Mouse (Mus musculus) limb, embryonic 10.5 days (tissue): ENCODE measurements at regions not wholly inside any gene's neighbourhood (a gene's known extent, or its start where the extent isn't known, plus 50 kb on each side); places are given as distances from the start of the nearest gene placed in this dataset.

ENCODE experiments used
- DNase-seq: peaks from one replicate; pipeline ENCODE4 v3.0.0-alpha.2; 2017; ENCODE audit warnings: low spot score
- H3K27ac ChIP-seq: fragments of 300-500 bp; sonication (generic); 2 replicates; pipeline ENCODE4 v1.5.1; 2016; ENCODE audit warnings: mild to moderate bottlenecking
- H3K27me3 ChIP-seq: fragments of 300-500 bp; sonication (generic); 2 replicates; pipeline ENCODE4 v1.6.1; 2016; ENCODE audit warnings: low read depth, mild to moderate bottlenecking; ENCODE audit not compliant: poor library complexity, severe bottlenecking
- H3K36me3 ChIP-seq: fragments of 300-500 bp; sonication (generic); 2 replicates; pipeline ENCODE4 v1.6.1; 2016; ENCODE audit warnings: mild to moderate bottlenecking, moderate library complexity
- H3K4me1 ChIP-seq: fragments of 300-500 bp; sonication (generic); 2 replicates; pipeline ENCODE4 v1.6.1; 2016
- H3K4me3 ChIP-seq: fragments of 300-500 bp; sonication (generic); 2 replicates; pipeline ENCODE4 v1.5.1; 2016; ENCODE audit warnings: mild to moderate bottlenecking, moderate library complexity
- H3K9me3 ChIP-seq: fragments of 300-500 bp; sonication (generic); replicated peaks from 2 replicates; pipeline ENCODE4 v1.6.1; 2016; ENCODE audit warnings: mild to moderate bottlenecking
- WGBS: fragments of 180-500 bp; shearing (Covaris S2); methylation state at CpG from one replicate; pipeline ENCODE4 v1.1.7; 2016; 5-methylcytosine and 5-hydroxymethylcytosine counted together

DNA sequence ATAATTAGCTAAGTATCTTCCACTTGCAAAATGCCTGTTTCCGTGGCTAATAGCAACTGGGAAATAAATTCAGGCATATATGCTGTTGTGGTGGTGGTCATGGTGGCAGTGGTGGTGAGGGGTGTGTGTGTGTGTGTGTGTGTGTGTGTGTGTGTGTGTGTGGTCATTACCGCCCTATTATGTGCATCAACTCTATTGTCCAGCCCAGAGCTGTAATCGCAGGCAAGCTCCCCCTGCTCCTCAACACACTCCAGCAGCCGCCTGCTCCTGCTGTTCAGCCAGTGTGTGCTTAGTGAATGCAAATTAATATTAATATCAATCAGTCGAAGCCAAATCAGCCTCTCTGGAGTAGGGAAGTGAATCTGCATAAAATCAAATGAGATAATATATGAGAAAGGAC lies 152.9 kb upstream of the Zic3 start:
- H3K36me3 ChIP-seq, result no peaks in the 10 kb centered on the region
- H3K27me3 ChIP-seq, result 0 out of 2 replicates have a peak, but pooled peaks cover 9% of the 10 kb centered on the region
- H3K27ac ChIP-seq, result no peak overlapping the region
- 81% methylated on average over 4 of the region's 5 CpGs for WGBS
- H3K9me3 ChIP-seq, result no peaks in the 10 kb centered on the region
- no peak for DNase-seq
- no peak overlapping the region for H3K4me3 ChIP-seq
- no peaks in the 10 kb centered on the region for H3K4me1 ChIP-seq

GRCm38 (mm10) chrX:57916705-57917104 lies 105.8 kb upstream of the Zic3 start:
- no peaks in the 10 kb centered on the region for H3K36me3 ChIP-seq
- peaks cover 55% of the 10 kb centered on the region for H3K27me3 ChIP-seq
- no peak overlapping the region for H3K27ac ChIP-seq
- peak overlapping the region; percentile 15 for H3K4me3 ChIP-seq
- peaks cover 14% of the 10 kb centered on the region; the same call in 1 of the 2 replicates for H3K4me1 ChIP-seq
- no peak for DNase-seq
- H3K9me3 ChIP-seq, result no peaks in the 10 kb centered on the region
- WGBS, result 18% methylated on average over 11 of the region's 11 CpGs

GRCm38 (mm10) chrX:57917441-57918145 lies 104.9 kb upstream of the Zic3 start:
- Histone ChIP-seq H3K27me3 (peaks cover 63% of the 10 kb centered on the region), H3K4me1 (peaks cover 14% of the 10 kb centered on the region; the same call in 1 of the 2 replicates)
- WGBS, result 12% methylated on average over 21 of the region's 21 CpGs

DNA sequence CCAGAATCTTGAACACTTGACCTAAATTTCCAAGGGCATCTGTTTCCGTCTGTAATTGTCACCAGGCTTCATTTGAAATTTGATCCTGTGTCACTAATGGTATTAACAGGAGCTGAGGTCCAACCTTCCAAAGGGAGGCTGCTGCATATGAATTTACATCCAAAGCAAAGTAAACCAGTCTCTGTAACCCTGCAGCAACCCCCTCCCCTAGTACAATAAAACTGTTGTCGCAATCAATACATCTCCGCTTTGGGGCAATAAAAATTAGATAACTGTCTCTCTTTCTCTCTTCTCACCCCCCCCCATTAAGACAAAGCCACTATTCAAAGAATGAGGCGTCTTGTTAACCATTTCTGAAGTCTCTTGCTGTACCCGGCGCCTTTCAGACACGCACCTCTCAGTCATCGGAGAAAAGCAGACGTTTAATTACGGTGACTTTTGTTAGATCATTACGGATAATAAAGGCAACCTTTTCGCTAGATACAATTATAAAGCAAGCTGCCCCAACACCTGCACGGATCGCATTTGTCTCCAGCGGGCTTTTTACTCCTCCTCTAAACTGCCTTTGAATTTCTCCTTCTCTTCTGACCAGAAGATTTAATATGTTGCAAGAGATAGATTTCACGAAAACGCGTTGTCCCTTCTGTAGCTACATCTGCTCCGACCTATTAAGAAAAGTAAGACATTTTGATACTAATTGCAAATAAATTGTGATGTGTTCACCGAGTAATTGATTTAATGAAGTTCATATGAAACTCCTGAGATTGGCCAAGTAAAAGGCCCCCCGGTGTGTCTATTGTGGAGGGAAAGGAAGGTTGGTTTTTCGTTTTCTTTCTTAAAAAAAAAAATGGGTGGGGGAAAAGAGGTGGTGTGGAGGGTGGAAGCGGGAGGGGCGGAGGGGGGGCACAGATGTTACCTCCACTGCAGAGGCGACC lies 104.1 kb upstream of the Zic3 start:
- H3K27me3 ChIP-seq, result peaks cover 72% of the 10 kb centered on the region
- DNase-seq, result peak; percentile 30
- WGBS, result 13% methylated on average over 23 of the region's 25 CpGs
- H3K4me1 ChIP-seq, result peaks cover 14% of the 10 kb centered on the region; the same call in 1 of the 2 replicates
- H3K36me3 ChIP-seq, result no peaks in the 10 kb centered on the region
- H3K4me3 ChIP-seq, result peak overlapping the region; percentile 17; the same call in 1 of the 2 replicates
- H3K9me3 ChIP-seq, result no peaks in the 10 kb centered on the region
- H3K27ac ChIP-seq, result no peak overlapping the region

More at GRCm38 (mm10) chrX:57917441-57918145, 104.9 kb upstream of the Zic3 start:
- no peaks in the 10 kb centered on the region for H3K36me3 ChIP-seq
- H3K27ac ChIP-seq, result no peak overlapping the region
- peak overlapping the region; percentile 15; the same call in 1 of the 2 replicates for H3K4me3 ChIP-seq
- DNase-seq, result peak; percentile 35
- H3K9me3 ChIP-seq, result no peaks in the 10 kb centered on the region

- WGBS, result 13% methylated on average over 17 of the region's 17 CpGs
- peak overlapping the region; percentile 22 for H3K4me3 ChIP-seq
- peaks cover 75% of the 10 kb centered on the region for H3K27me3 ChIP-seq
- H3K4me1 ChIP-seq, result peaks cover 14% of the 10 kb centered on the region; the same call in 1 of the 2 replicates
- no peaks in the 10 kb centered on the region for H3K9me3 ChIP-seq
- H3K27ac ChIP-seq, result no peak overlapping the region
- no peaks in the 10 kb centered on the region for H3K36me3 ChIP-seq
- DNase-seq, result no peak
Measured at GRCm38 (mm10) chrX:57919886-57920285, 102.6 kb upstream of the Zic3 start.

DNA sequence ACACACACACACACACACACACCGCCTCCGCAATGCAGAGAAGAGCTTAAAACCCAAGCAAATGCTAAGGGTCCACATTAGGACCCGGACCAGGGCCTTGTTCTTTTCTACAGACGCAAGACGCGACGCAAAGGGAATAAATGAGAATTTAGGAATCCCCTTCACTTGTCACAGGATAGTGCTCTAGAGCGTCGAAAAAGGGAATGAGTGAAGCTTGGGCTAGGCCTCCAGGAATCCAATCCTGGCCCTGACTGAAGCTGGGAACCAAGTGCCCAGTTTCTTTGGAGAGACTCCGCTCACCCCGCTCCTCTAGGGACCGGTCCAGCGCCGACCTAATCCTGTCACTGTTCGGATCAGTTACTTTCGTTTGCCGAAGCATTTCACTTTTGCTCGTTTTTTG lies 102.1 kb upstream of the Zic3 start:
- Histone ChIP-seq H3K9me3 (no peaks in the 10 kb centered on the region), H3K27me3 (peaks cover 75% of the 10 kb centered on the region), H3K4me1 (peaks cover 14% of the 10 kb centered on the region; the same call in 1 of the 2 replicates), H3K4me3 (peak overlapping the region; percentile 22), H3K27ac (no peak overlapping the region), H3K36me3 (no peaks in the 10 kb centered on the region)
- DNase-seq, result no peak
- WGBS, result 22% methylated on average over 18 of the region's 18 CpGs

DNA sequence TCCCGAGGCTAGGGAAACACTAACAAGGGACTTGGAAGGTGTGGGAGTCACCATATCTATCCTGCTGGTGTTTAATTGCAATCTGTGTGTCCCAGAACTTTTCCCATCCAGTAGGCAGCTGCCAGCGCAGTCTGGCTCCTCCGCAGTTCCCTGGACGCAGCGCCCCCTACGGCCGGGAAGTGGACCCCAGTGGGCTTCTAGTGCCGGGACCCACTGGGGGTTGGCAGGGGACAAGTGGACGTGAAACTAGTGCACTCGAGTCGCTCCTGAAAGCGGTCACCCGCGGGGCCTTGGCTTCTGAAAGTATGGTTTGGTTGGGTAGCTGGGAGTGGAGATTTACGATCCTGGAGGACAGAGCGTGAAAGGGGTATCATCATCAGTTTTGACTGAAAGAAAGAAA lies 101.2 kb upstream of the Zic3 start:
- 0 out of 2 replicates have a peak overlapping the region, but pooled peaks have one; percentile 12 for H3K4me3 ChIP-seq
- H3K27me3 ChIP-seq, result peaks cover 75% of the 10 kb centered on the region
- DNase-seq, result peak; percentile 59
- H3K9me3 ChIP-seq, result no peaks in the 10 kb centered on the region
- peaks cover 14% of the 10 kb centered on the region; the same call in 1 of the 2 replicates for H3K4me1 ChIP-seq
- 15% methylated on average over 16 of the region's 16 CpGs for WGBS
- no peaks in the 10 kb centered on the region for H3K36me3 ChIP-seq
- H3K27ac ChIP-seq, result no peak overlapping the region

DNA sequence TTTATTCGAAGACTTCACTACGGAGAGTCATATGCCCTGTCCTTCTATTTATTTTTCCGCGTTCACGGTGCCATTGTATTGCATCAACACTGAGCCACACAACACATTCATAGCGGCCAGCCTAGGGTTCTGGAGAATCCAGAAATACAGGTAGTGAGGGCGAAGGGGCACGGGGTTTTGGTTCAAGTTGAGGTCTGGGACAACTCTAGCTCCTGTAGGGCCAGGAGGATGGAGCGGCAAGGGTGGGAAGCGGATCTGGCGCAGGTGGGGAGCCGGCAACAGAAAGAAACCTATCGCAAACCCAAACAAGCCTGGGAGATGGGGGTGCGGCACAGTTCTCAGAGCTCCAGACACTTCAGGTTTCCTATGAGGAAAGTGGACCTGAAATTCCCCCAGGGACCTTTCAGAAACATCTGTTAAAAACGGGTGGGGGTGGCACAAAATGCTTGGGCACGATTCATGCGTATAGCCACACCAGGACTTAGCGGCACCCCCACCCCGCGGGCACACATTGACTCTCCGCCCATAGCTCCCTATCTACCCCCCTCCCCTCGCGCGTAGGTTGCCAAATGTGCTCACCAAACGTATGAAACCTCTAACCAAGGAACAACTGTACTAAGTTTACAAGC lies 100.6 kb upstream of the Zic3 start:
- Histone ChIP-seq H3K4me1 (peaks cover 14% of the 10 kb centered on the region; the same call in 1 of the 2 replicates), H3K27me3 (peaks cover 68% of the 10 kb centered on the region), H3K9me3 (no peaks in the 10 kb centered on the region), H3K27ac (no peak overlapping the region), H3K36me3 (no peaks in the 10 kb centered on the region), H3K4me3 (peak overlapping the region; percentile 13; the same call in 1 of the 2 replicates)
- WGBS, result 15% methylated on average over 25 of the region's 25 CpGs
- peak; percentile 38 for DNase-seq

DNA sequence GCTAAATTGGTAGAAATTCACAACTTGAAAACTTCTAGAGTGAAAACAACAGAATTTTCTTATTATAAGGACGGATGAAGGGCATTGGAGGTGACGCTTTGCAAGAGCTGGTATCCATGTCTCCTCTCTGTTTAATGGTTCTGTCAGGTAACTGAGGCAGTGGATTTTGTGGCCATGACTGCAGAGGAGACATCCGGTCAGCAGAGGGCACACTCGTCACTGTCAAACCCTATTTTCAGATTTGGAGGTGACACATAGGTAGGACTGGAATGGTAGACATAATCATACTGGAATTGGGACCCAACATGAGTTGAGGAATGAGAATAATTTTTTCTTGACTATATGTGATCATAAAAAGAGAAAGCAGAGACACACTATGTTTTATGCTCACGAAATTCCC lies 98.7 kb upstream of the Zic3 start:
- Histone ChIP-seq H3K9me3 (no peaks in the 10 kb centered on the region), H3K36me3 (no peaks in the 10 kb centered on the region), H3K4me1 (0 out of 2 replicates have a peak, but pooled peaks cover 5% of the 10 kb centered on the region), H3K4me3 (no peak overlapping the region), H3K27ac (no peak overlapping the region), H3K27me3 (peaks cover 49% of the 10 kb centered on the region)
- 27% methylated on average over 5 of the region's 5 CpGs for WGBS
- DNase-seq, result no peak

GRCm38 (mm10) chrX:57935621-57936020 lies 86.9 kb upstream of the Zic3 start:
- H3K27ac ChIP-seq, result no peak overlapping the region
- H3K4me1 ChIP-seq, result no peaks in the 10 kb centered on the region
- H3K4me3 ChIP-seq, result no peak overlapping the region
- 60% methylated on average over 3 of the region's 3 CpGs for WGBS
- DNase-seq, result no peak
- peaks cover 11% of the 10 kb centered on the region; the same call in 1 of the 2 replicates for H3K27me3 ChIP-seq
- H3K36me3 ChIP-seq, result no peaks in the 10 kb centered on the region
- no peaks in the 10 kb centered on the region for H3K9me3 ChIP-seq

- WGBS, result 34% methylated on average over 6 of the region's 6 CpGs
- Histone ChIP-seq H3K36me3 (no peaks in the 10 kb centered on the region), H3K27me3 (peaks cover 11% of the 10 kb centered on the region; the same call in 1 of the 2 replicates), H3K4me1 (no peaks in the 10 kb centered on the region), H3K4me3 (no peak overlapping the region), H3K9me3 (no peaks in the 10 kb centered on the region), H3K27ac (no peak overlapping the region)
- no peak for DNase-seq
Measured at GRCm38 (mm10) chrX:57938248-57938836, 84.2 kb upstream of the Zic3 start.

- 63% methylated on average over 2 of the region's 2 CpGs for WGBS
Measured at GRCm38 (mm10) chrX:57950896-57951295, 71.6 kb upstream of the Zic3 start.

More at GRCm38 (mm10) chrX:57950896-57951295, 71.6 kb upstream of the Zic3 start:
- Histone ChIP-seq H3K36me3 (no peaks in the 10 kb centered on the region), H3K27me3 (0 out of 2 replicates have a peak, but pooled peaks cover 6% of the 10 kb centered on the region), H3K9me3 (no peaks in the 10 kb centered on the region), H3K4me1 (no peaks in the 10 kb centered on the region), H3K4me3 (no peak overlapping the region), H3K27ac (no peak overlapping the region)
- DNase-seq, result no peak
